Mouse (Mus musculus): ENCODE results near the gene Ick.

DNA sequence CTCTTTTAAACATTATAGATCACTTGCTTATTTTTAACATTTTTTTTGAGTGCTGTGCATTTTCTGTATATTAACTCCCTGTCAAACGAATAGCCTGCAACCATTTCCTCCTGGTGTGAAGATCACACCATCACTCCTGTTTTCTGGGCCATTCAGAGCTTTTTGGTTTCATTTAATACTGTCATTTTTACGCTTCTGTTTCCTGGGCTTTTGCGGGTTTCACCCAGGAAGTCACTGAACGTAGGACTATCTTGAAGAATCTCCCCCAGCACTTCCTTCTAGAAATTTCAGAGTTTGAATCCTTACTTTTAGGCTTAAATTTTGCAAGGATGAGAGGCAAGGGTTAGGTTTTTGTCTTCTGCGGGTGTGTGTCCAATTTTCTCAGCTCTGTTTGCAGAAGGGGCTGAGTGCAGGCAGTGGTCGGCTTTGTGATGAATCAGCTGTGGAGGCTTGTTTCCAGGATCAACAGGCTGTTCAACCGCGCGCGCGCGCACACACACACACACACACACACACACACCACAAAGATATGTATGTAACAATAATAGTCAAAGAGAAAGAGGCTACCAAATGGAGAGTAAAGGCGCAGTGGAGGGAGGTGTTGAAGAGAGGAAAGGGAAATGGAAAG is 35.2 kb upstream of the Ick start:
- TF ChIP-seq POLR2A (IDR thresholded peaks at IDR 0.05; ENCODE audit: borderline replicate concordance, extremely low read depth, low read depth, low read length) (no peak), CTCF (IDR thresholded peaks at IDR 0.05; ENCODE audit: insufficient read depth, low read length) (no peak)

Data from lung, adult 2 months (tissue).